Mouse (Mus musculus) liver, embryonic 14.5 days (tissue): ENCODE measurements around the gene Plac1. TPM values are rescaled to one million over a fixed set of nuclear protein-coding genes. Genes with fewer than 3 reads are reported as not detected.
"Not testable (repeated sequence)": the region's sequence is repeated elsewhere in the genome, so short reads cannot be mapped to it uniquely, and the experiment has no call there.

Experiments used
- ATAC-seq: fragments of 200-750 bp; cut with Nextera tagmentation; 2 replicates; pipeline ENCODE4 v1.8.0; 2017; ENCODE audit warnings: moderate number of reproducible peaks, mild to moderate bottlenecking, moderate library complexity; ENCODE audit not compliant: insufficient read depth
- DNase-seq, 3 experiments: peaks; one replicate each; pipeline ENCODE4 v3.0.0-alpha.2; 2012 to 2013; ENCODE audit warnings: low read depth in 3 of 3, low spot score in 3 of 3
- H3K27ac ChIP-seq: fragments of 300-500 bp; sonication (generic); 2 replicates; pipeline ENCODE4 v1.5.1; 2014; ENCODE audit warnings: moderate library complexity, mild to moderate bottlenecking, control low read depth, inconsistent platforms
- H3K27me3 ChIP-seq: fragments of 300-500 bp; sonication (generic); 2 replicates; pipeline ENCODE4 v1.6.1; 2014; ENCODE audit warnings: mild to moderate bottlenecking, low read length, moderate library complexity; ENCODE audit not compliant: control insufficient read depth, insufficient read depth
- H3K36me3 ChIP-seq: fragments of 300-500 bp; sonication (generic); replicated peaks from 2 replicates; pipeline ENCODE4 v1.6.1; 2014; ENCODE audit warnings: low read depth; ENCODE audit not compliant: control insufficient read depth, insufficient read depth
- H3K4me1 ChIP-seq, 2 experiments: fragments of 200-500 bp in 1 of 2; fragments of 300-500 bp in 1 of 2; sonication (generic) in 1 of 2; replicated peaks; 2 replicates each; pipeline ENCODE4 v1.6.1; 2012 to 2014; ENCODE audit warnings: antibody characterized with exemption in 1 of 2, inconsistent platforms in 1 of 2, low read length in 1 of 2; ENCODE audit not compliant: control insufficient read depth in 2 of 2, insufficient read depth in 2 of 2
- H3K4me2 ChIP-seq: fragments of 300-500 bp; sonication (generic); 2 replicates; pipeline ENCODE4 v1.6.1; 2014; ENCODE audit warnings: low read depth, mild to moderate bottlenecking, control low read depth, moderate library complexity
- H3K4me3 ChIP-seq, 2 experiments: fragments of 200-500 bp in 1 of 2; fragments of 300-500 bp in 1 of 2; sonication (generic) in 1 of 2; 2 replicates each; pipeline ENCODE4 v1.5.1; 2012 to 2014; ENCODE audit warnings: low read depth in 2 of 2, low read length in 2 of 2, mild to moderate bottlenecking in 2 of 2, control low read depth in 1 of 2, inconsistent platforms in 1 of 2, moderate library complexity in 1 of 2; ENCODE audit not compliant: insufficient read depth in 1 of 2
- H3K9ac ChIP-seq: fragments of 300-500 bp; sonication (generic); replicated peaks from 2 replicates; pipeline ENCODE4 v1.6.1; 2014; ENCODE audit warnings: mild to moderate bottlenecking, control low read depth, moderate library complexity
- H3K9me3 ChIP-seq: fragments of 300-500 bp; sonication (generic); 2 replicates; pipeline ENCODE4 v1.6.1; 2016; ENCODE audit warnings: low read length, mixed read lengths; ENCODE audit not compliant: control insufficient read depth
- CTCF ChIP-seq: IDR thresholded peaks from 2 replicates; pipeline ENCODE4 v1.5.1; 2016; ENCODE audit warnings: antibody characterized with exemption, low read depth, control low read depth
- EP300 ChIP-seq: IDR thresholded peaks from 2 replicates; pipeline ENCODE4 v1.6.1; 2016; ENCODE audit warnings: antibody characterized with exemption, low read depth
- WGBS: fragments of 180-500 bp; shearing (Covaris S2); extraction: QIAGEN DNeasy Blood & Tissue Kit; methylation state at CpG from one replicate; pipeline ENCODE4 v1.1.7; 2014; ENCODE audit not compliant: insufficient replicate concordance; 5-methylcytosine and 5-hydroxymethylcytosine counted together
- polyA plus RNA-seq, 2 experiments: library from polyadenylated mRNA; depleted of rRNA in 1 of 2; stranded (reverse) in 1 of 2; unstranded in 1 of 2; fragments of >200 nt; fragmentation: Nextera tagmentation in 1 of 2; extraction: Ambion mirVana in 1 of 2; gene quantifications; 2 replicates each; pipeline versions ENCODE4 v1.2.1 to v1.2.3; 2012 to 2014

Plac1 gene
- polyA plus RNA-seq (2012; rRNA removed): 0.81 and 1.0 TPM in 2 replicates
- 1.3 and 1.5 TPM in 2 replicates for polyA plus RNA-seq (2014; fragmentation: Nextera tagmentation; extraction: Ambion mirVana)

DNA sequence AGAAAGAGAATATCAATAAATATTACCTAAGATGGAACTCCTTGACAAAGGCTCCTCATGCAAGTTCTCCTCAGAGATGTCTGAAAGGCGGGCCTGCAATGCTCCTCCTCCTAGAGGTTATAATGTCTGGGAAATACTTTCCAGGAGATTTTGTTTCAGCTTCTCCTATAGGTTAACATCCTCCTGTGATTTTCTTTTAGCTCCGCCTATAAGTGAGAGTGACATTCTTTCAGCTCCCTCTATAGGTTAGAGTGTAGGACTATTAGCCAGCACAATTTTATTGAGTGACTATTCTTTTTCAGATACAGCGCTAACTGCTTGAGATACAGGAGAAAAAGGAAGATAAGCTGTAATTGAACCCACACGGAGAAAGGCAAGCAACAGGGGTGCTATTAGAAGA lies at the start of gene Plac1:
Plac1 (minus strand) TSS at position 101 of the 400 bp plus-strand sequence.
- no peak within 1 kb of the TSS for H3K27ac ChIP-seq
- H3K27me3 ChIP-seq: no peaks in the 10 kb centered on the region
- H3K4me1 ChIP-seq: peaks cover 0 to 2% of the 10 kb centered on the region in 2 experiments; a peak in 1 of 4 replicates
- no peaks in the 10 kb centered on the region for H3K36me3 ChIP-seq
- H3K4me3 ChIP-seq: no peak within 1 kb of the TSS
- TF ChIP-seq EP300 (no peak), CTCF (no peak)
- no peak for DNase-seq
- 39% methylated on average over 4 of the region's 4 CpGs for WGBS
- ATAC-seq: no peak
- no peaks in the 10 kb centered on the region for H3K9me3 ChIP-seq
- no peak within 1 kb of the TSS for H3K9ac ChIP-seq
- no peak within 1 kb of the TSS for H3K4me2 ChIP-seq

- TF ChIP-seq CTCF (no peak), EP300 (no peak)
- Histone ChIP-seq H3K9ac (no peak overlapping the region), H3K4me3 (no peak overlapping the region), H3K36me3 (no peaks in the 10 kb centered on the region), H3K27ac (no peak overlapping the region), H3K27me3 (no peaks in the 10 kb centered on the region), H3K4me2 (no peak overlapping the region), H3K4me1 (no peaks in the 10 kb centered on the region), H3K9me3 (no peaks in the 10 kb centered on the region)
- ATAC-seq: no peak
- DNase-seq: no peak
- WGBS: 70% methylated on average over 5 of the region's 5 CpGs
Observed at GRCm38 (mm10) chrX:53287924-53288323, 48.0 kb upstream of the Plac1 start.

GRCm38 (mm10) chrX:53273124-53273523 lies 33.2 kb upstream of the Plac1 start, which contains the start of gene Fam122c:
Gene Fam122c (plus strand): TSS chrX:53273424.
- DNase-seq (no peak), ATAC-seq (no peak)
- no peaks in the 10 kb centered on the region for H3K9me3 ChIP-seq
- no peak within 1 kb of the TSS for H3K4me3 ChIP-seq
- no peak within 1 kb of the TSS for H3K9ac ChIP-seq
- no peak within 1 kb of the TSS for H3K27ac ChIP-seq
- H3K27me3 ChIP-seq: no peaks in the 10 kb centered on the region
- 29% methylated on average over 1 of the region's 1 CpGs for WGBS
- H3K4me1 ChIP-seq: peaks cover 0 to 2% of the 10 kb centered on the region in 2 experiments; a peak in 1 of 4 replicates
- H3K4me2 ChIP-seq: no peak within 1 kb of the TSS
- no peaks in the 10 kb centered on the region for H3K36me3 ChIP-seq
- TF ChIP-seq EP300: no peak
- no peak for TF ChIP-seq CTCF

GRCm38 (mm10) chrX:53271628-53272027 lies 31.7 kb upstream of the Plac1 start:
- not testable (repeated sequence) for DNase-seq, H3K4me2 ChIP-seq, H3K27me3 ChIP-seq, H3K9ac ChIP-seq, H3K36me3 ChIP-seq, H3K4me3 ChIP-seq, ATAC-seq, H3K9me3 ChIP-seq, H3K27ac ChIP-seq, H3K4me1 ChIP-seq
- 51% methylated on average over 3 of the region's 3 CpGs for WGBS

GRCm38 (mm10) chrX:53270063-53270432 lies 30.1 kb upstream of the Plac1 start:
- TF ChIP-seq CTCF (no peak), EP300 (no peak)
- WGBS: 15% methylated on average over 10 of the region's 10 CpGs
- DNase-seq (no peak), ATAC-seq (peak; percentile 45; the same call in 1 of the 2 replicates)
- no peaks in the 10 kb centered on the region for H3K9me3 ChIP-seq
- peak overlapping the region; percentile 54 to 58 for H3K4me3 ChIP-seq
- H3K36me3 ChIP-seq: no peaks in the 10 kb centered on the region
- peak overlapping the region; percentile 77 for H3K4me2 ChIP-seq
- no peaks in the 10 kb centered on the region for H3K27me3 ChIP-seq
- peaks cover 0 to 7% of the 10 kb centered on the region in 2 experiments; a peak in 2 of 4 replicates for H3K4me1 ChIP-seq
- no peak overlapping the region for H3K27ac ChIP-seq
- peak overlapping the region; percentile 58 for H3K9ac ChIP-seq
